Mouse (Mus musculus) ES-Bruce4 (cell line): ENCODE measurements around the gene Actn3.
"Not testable (repeated sequence)": the region's sequence is repeated elsewhere in the genome, so short reads cannot be mapped to it uniquely, and the experiment has no call there.

Source experiments
- EP300 ChIP-seq: IDR thresholded peaks from 2 replicates; pipeline ENCODE4 v1.6.1; 2011; ENCODE audit warnings: low read depth, low read length; ENCODE audit not compliant: insufficient read depth
- POLR2A ChIP-seq: IDR thresholded peaks from one replicate; pipeline ENCODE4 v1.8.1; 2011; ENCODE audit warnings: low read length; ENCODE audit not compliant: insufficient read depth

GRCm38 (mm10) chr19:4874613-4875012, 3.1 kb downstream of the Actn3 start:
- TF ChIP-seq POLR2A, EP300: not testable (repeated sequence)
